Mouse (Mus musculus): Measurements from ENCODE around the gene Pabpc5.
A peak's percentile ranks its signal among the peaks of the same experiment; 100 is the strongest.

Gene Pabpc5

GRCm38 (mm10) chrX:119927081-119927571 lies at the start of gene Pabpc5:
Pabpc5 (plus strand) TSS chrX:119927196.
- peak; percentile 27 for DNase-seq (ENCODE audit: low read depth, low spot score)

GRCm38 (mm10) chrX:119886957-119887593 lies 39.9 kb upstream of the Pabpc5 start:
- no peak for DNase-seq (ENCODE audit: low read depth, low spot score)

- DNase-seq (ENCODE audit: low read depth, low spot score): no peak
These were observed 38.6 kb upstream of the Pabpc5 start for GRCm38 (mm10) chrX:119888326-119888920.

- no peak for DNase-seq (ENCODE audit: low read depth, low spot score)
These were observed 856 bp downstream of the Pabpc5 start for GRCm38 (mm10) chrX:119927852-119928251.

Measured in retina, postnatal 7 days (tissue).